Mouse (Mus musculus) mouse embryonic stem cell (cell line): ENCODE measurements at regions not wholly inside any gene's neighbourhood (a gene's known extent, or its start where the extent isn't known, plus 50 kb on each side); places are given as distances from the start of the nearest gene placed in this dataset.

Source experiments
- in situ Hi-C, 2 experiments: fragments of 300-500 bp; cut with MboI; formaldehyde crosslinking; loops; 1 replicate in 1 of 2; 3 replicates in 1 of 2; pipeline ENCODE4 v1.14.3; 2019 to 2020; ENCODE audit warnings: low sequenced_read_pairs in 2 of 2, low pct_unique_long_range_greater_than_20kb in 1 of 2, mixed read lengths in 1 of 2; ENCODE audit not compliant: unreplicated experiment in 1 of 2

DNA sequence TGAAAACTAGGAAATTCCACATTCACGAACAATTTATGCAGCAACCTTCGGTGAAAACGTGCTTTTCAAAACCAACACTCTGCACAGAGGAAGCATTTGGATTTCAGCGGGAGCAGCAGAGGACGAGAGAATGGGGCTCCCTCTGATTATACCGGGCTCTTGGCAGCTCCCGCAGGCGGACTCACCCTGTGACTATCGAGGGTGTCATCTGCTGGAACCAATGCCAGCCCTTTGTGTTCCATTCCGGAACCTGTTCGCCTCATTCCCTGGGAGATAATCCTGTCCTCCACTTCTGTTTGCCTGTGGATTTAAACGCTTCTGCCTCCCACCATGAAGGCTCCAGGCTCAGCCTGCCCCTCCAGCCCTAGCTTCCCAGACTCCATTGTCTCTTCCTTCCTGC, 77.1 kb downstream of the Utp18 start:
- in situ Hi-C loops = loop anchor here in 1 of 2 experiments (25.0 kb wide), 1 partner anchor 296 kb away; no protein-coding TSS in a partner anchor

- in situ Hi-C loops = loop anchor here in 1 of 2 experiments (25.0 kb wide), 1 partner anchor 295 kb away; no protein-coding TSS in a partner anchor
Observed at GRCm38 (mm10) chr11:93807205-93807604, 78.4 kb downstream of the Utp18 start.

DNA sequence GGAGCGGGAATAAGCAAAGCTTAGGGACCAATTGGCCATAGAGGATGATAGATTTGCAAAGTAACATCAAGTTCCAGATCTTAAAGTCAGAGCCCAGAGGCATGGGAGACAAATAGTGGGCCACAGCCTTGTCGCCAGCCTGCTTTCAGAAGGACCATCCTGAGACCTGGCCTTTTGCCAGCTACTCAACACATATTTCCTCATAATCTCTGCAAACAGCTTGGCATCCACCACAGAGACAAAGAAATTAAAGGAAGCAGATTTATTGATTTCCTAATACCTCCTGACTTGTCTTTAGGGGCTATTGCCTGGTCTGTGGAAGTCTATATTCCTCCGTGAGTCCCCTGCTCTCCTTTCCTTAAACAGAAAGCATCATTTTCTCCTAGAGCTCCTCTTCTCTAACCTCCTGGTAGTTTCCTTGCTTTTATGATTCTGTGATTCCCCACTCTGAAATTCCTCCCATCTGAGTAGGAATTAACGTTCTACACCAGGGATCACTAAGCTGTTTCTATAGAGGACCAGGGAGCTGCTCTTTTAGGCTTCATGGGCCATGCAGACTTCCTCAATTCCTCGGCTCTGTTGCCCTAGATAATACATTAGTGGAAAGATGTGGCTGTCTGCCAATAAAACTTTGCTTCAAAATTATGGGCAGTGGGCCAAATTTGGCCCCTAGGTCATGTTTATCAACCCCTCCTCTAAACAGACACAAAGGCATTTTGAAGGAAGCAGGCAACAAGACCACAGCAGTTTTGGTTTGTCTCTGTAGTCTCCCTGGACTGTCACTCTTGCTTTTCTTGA, 114.2 kb downstream of the Utp18 start:
- in situ Hi-C loops = no loop called here

DNA sequence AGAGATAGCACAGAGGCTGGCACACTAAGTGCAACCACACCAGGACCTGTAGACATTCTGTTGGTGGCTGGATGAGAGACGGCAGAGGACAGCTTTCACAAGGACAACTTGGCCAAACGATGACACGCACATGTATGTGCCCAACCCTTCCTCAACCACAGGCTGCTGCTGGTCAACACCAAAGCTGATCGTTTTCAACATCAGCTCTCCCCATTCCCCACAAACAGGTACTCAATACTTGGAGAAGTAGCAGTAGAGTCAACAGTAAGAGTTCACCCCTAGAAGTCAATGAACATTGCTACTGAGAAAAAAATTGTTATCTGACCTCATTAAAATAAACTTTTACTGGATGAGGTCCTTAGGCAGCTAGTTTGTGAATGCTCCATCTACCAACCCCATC, 119.6 kb downstream of the Utp18 start:
- in situ Hi-C loops = no loop called here

DNA sequence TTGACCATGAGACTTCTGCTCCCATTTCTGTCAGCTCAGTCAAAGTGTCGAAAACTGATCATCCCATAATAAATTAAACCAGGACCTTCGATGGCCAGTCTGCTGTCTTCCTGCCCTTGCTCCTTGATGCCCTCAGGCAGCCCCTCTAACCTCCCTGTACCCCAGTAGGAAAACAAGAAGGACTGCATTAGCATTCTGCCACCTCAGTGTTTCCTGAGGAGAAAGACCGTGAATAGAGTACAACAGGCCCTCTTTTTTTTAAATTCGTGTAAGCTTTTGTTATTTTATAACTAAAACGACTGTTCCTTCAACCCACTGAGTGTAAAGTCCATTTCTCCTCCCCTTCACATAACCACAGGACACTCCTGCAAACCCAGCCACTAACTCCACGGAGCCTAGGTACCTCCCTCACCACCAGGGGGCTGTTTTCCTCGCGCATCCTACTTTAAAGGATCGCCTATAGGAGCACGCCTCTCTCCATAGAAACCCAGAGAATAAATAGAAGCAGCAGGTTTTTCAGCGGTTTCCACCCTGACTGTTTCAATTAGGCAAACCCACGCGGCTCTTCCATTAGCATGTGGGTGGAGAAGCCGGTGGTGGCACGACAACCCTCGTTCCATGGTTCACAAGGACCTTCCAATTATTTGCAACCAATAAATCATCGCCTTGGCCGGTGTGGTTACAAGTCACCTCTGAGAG, 122.6 kb downstream of the Utp18 start:
- in situ Hi-C loops = no loop called here

DNA sequence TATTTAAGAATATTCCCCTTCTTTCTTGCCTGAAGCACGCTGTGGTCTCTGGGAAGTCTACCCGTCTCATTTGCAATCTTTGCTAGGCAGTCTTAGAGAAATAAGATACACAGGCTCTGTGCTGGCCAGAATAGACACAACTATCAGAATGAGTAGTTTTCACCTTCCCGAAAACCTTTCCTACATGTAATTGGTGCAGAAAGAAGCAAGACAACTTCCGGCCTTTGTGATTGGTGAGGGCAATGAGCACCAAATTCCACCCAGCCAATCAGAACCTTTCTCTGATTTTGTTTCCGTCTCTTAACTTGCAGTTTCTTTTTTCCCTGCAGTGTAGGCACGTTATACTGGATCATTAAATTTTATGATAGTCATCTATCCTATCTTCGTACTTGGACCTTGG, 127.7 kb downstream of the Utp18 start:
- in situ Hi-C loops = no loop called here

DNA sequence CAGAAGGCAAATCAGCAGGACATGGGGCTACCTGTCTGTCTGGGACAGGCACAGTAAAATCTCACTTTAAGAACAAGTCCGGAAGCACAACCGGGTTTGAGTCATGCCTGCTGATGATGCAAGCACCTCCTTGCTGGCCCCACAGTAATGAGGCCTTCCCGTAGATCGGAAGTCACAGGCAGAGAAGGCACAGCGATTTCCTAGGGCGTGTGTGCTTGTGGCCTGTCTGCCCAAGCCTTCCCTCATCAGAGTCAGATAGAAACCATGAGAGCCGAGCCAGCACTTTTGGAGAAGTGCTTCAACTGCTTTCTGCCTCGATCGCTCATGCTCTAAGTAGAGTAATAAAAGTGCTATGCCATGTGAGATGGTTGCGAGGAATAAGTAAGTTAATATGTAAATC, 148.9 kb downstream of the Utp18 start:
- in situ Hi-C loops = no loop called here

- in situ Hi-C loops = no loop called here
Observed at GRCm38 (mm10) chr11:93733568-93734185, 151.9 kb downstream of the Utp18 start.

DNA sequence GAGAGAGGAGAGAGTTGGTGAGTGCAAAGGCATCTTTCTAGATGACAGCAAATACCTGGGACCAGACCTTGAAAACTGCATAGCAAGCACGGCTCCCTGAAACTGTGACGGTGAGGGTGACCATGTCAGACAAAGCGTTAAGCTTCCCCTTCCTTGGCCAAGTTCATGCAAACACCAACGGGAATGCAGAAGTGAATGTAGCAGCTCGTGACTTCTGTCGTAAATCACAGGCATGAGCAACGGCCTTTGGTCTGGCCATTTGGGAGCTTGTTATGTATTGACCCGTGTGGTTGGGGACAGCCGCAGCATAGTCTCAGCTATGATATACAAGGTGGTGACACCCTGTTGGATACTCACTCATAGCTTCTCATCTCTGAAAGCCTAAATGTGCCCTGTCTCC, 156.4 kb downstream of the Utp18 start:
- in situ Hi-C loops = no loop called here

DNA sequence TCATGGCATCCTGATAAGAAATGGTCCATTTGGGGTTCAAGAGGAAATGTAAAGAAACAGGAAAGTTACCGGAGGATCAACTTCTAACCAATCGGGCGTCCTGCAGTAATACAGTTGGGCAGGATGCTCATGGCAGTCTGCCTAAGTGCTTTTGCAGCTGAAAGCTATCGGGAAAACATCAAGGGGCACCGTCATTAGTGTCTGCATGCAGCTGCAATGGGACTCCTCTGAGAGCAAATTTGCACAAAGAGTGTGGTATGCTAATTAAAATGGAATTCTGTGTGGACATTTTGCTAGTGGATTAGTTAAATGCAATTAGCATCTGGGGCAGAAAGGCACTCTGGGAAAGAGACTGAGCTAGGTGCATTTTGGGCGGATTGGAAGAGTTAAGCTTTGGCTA, 160.3 kb downstream of the Utp18 start:
- in situ Hi-C loops = no loop called here

DNA sequence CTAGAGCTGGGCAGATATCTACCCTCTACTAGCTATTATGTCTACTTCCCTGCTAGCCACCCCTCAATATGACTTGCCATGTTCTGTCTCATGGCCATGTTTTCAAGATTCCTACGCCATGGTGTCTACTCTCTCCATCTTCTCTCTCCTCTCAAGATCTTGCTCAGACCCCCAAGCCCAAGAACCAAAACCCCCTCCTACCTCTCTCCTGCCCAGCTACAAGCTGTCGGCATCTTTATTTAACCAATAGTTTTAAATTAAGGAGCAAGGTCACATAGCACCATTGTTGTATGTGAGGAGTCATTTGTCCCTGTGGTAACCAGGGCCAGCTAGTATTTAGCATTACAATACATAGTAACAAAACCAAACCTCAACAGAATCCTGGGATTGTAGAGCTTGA, 166.4 kb downstream of the Utp18 start:
- in situ Hi-C loops = no loop called here

DNA sequence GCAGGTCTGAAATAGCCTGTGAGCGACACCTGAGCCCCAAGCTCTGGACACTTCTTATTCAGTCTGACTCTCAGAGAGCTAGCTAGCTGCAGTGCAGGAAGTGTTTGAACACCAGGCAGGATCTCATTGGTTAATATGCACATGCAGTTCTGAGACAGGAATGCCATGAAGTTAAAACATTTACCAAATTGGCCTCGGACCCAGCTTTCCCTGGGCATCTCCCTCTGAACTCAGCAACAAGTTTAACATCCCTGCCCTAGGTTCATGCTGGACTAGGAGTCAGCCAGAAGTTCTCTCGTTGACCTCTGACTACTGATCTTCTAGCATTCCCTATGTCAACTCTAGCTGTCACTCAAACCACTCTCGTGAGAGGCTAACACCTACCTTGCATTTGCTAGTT, 175.9 kb downstream of the Utp18 start:
- in situ Hi-C loops = no loop called here

DNA sequence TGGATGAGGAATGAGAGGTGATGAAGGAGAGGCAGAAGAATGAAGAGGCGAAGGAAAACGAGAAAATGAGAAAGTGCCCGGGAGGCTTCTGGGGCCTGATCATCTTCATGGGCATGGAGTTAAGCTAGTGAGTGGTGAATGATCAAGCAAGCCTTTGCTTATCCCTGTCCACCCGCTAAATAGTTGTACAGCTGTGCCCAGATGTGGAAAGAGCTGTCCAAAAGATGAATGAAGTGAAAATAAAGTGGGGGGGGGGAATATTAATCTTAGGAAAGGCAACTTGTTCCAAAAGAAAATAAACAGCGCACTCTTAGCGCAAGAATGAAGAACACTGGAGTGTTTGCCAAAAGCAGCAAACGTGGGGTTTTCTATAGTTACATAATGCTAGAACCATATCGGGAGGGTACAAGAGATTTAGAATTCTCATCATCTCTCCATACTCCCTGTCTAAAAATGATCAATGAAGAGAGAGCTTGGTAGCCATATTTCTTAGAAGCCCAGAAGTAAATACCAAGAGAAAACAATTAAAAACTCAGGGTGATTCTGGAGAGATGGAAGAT, 188.5 kb downstream of the Utp18 start:
- in situ Hi-C loops = no loop called here

DNA sequence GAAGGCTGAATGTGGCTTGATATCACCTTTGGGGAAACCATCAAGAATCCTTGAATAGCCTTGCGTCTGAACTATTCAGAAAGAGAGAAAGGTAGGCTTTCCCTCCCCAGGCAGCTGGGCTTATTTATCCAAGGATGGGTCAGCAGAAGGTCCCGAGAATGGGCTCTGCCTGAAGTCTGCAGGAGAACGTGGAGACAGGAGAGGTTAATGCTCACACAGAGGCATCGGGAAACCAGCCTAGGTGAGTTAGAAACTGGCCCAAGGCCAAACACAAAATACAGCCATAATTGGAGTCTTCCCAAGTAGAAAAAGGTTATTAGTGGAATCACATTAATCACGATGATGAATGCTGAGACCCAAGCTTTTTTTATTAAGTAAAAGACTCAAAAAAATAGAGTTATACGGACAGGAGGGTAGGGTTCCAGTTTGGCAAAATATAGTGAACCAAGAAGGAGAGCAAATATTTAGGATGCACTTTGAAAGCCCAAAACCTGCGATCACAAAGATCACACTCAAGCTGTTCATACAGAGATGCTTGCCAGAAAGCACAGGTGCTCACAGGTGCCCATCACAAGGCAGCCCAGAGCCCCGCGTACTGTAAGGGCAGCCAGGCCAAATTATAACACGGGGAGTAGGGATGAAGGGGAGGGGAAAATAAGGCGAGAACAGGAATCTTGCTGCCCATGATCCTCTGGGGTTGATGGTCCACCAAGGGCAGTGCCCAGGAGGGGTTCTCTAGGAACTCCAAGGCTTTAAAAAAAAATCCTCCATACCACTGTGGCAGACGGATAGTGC, 189.3 kb downstream of the Utp18 start:
- in situ Hi-C loops = no loop called here

- in situ Hi-C loops = no loop called here
Observed at GRCm38 (mm10) chr11:93683691-93684090, 201.9 kb downstream of the Utp18 start.

DNA sequence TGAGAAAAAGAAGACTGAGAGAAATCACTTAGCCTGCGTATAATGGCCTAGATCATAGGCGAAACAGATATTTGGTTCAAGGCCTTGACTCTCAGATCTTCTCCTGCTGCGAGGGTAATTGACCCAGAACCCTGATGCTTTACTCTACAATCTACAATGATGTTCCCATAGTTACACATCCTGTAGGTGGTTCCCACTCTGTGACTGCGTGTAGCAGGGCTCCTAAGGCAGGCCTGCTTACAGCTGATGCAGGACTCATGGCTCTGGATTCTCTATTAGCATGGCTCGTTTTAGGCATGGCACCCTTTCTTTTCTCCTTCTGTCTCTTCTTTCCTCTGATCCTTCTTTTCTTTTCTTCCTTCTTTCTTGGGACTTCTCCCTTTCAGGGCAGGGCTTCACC, 209.3 kb downstream of the Utp18 start:
- in situ Hi-C loops = no loop called here

- in situ Hi-C loops = no loop called here
Observed at GRCm38 (mm10) chr11:93672025-93672424, 213.5 kb downstream of the Utp18 start.

GRCm38 (mm10) chr11:93661657-93662056, 223.9 kb downstream of the Utp18 start:
- in situ Hi-C loops = no loop called here
